Comparison of ENCODE assay signal across 20 mouse cellular contexts in genomic region chr8:60942867-60943266, GRCm38 (mm10). TPM values are rescaled to one million over a fixed set of nuclear protein-coding genes. Genes with fewer than 3 reads are reported as not detected.
DNase-seq lines count a peak whose midpoint lies in the region; ATAC-seq and TF ChIP-seq lines count a peak whose summit lies in the region.
"Had no signal": no experiment of that assay in that cellular context is flagged by ENCODE, and none has a peak within 500 bp of the region (broad histone marks: within the 10 kb centered on the region; RNA-seq: fewer than 3 reads in every experiment).

No protein-coding gene starts in this region.

- no peak for DNase-seq in hindbrain, postnatal 0 days (ENCODE audit: low spot score)
- no peak for DNase-seq in lung, embryonic 14.5 days
- no peak for DNase-seq in lung, postnatal 10 days
- peak; percentile 35 for DNase-seq in ZHBTc4 (ENCODE audit: low read depth, low spot score)
- no peak for DNase-seq in cerebellum, adult 9-10 months
- no peak for DNase-seq in urinary bladder, postnatal 36 days (ENCODE audit: low spot score in 2 of 2)
- DNase-seq: embryo, embryonic 11 days; gastrocnemius, postnatal 36 days; heart, postnatal 14 days; kidney, adult 9 months; retina, postnatal 1 day; right cerebral cortex, postnatal 4 days had no signal

- TF ChIP-seq CTCF in hindbrain, postnatal 0 days (IDR thresholded peaks at IDR 0.05; ENCODE audit: low read depth) = peak; percentile 35; the same call in 1 of the 2 replicates
- peak; percentile 34 for TF ChIP-seq CTCF in lung, embryonic 14.5 days (IDR thresholded peaks at IDR 0.05; ENCODE audit: low read depth)
- peak; percentile 38 for TF ChIP-seq CTCF in E14TG2a.4 (conservative IDR thresholded peaks at IDR 0.05; ENCODE audit: low read length)

- H3K4me1 ChIP-seq in hindbrain, postnatal 0 days (ENCODE audit: insufficient read depth, low read length) = no peaks in the 10 kb centered on the region
- H3K4me1 ChIP-seq in hindbrain, embryonic 12.5 days = no peaks in the 10 kb centered on the region
- H3K4me1 ChIP-seq in lung, embryonic 14.5 days (ENCODE audit: insufficient read depth) = no peaks in the 10 kb centered on the region
- H3K4me1 ChIP-seq in E14TG2a.4 (replicated peaks; ENCODE audit: low read depth, low read length) = peaks cover 16% of the 10 kb centered on the region
- H3K4me1 ChIP-seq: embryonic facial prominence, embryonic 15.5 days; hindbrain, embryonic 15.5 days had no signal

- 91% methylated on average over 2 of the region's 2 CpGs for WGBS in hindbrain, postnatal 0 days
- WGBS in hindbrain, embryonic 12.5 days = 99% methylated on average over 2 of the region's 2 CpGs
- 97% methylated on average over 2 of the region's 2 CpGs for WGBS in lung, embryonic 14.5 days

- no peaks in the 10 kb centered on the region for H3K27me3 ChIP-seq in hindbrain, postnatal 0 days (ENCODE audit: insufficient read depth, low read length)
- H3K27me3 ChIP-seq in hindbrain, embryonic 12.5 days = no peaks in the 10 kb centered on the region
- H3K27me3 ChIP-seq in lung, embryonic 14.5 days (ENCODE audit: insufficient read depth, low read length) = no peaks in the 10 kb centered on the region
- no peaks in the 10 kb centered on the region for H3K27me3 ChIP-seq in E14TG2a.4 (ENCODE audit: insufficient read depth, low read length)
- H3K27me3 ChIP-seq: embryonic facial prominence, embryonic 15.5 days; hindbrain, embryonic 15.5 days; limb, embryonic 12.5 days had no signal

- H3K36me3 ChIP-seq in hindbrain, postnatal 0 days (ENCODE audit: insufficient read depth, low read length) = no peaks in the 10 kb centered on the region
- no peaks in the 10 kb centered on the region for H3K36me3 ChIP-seq in hindbrain, embryonic 12.5 days
- H3K36me3 ChIP-seq in lung, embryonic 14.5 days (ENCODE audit: insufficient read depth) = no peaks in the 10 kb centered on the region
- H3K36me3 ChIP-seq in E14TG2a.4 (ENCODE audit: insufficient read depth, low read length) = peaks cover 8% of the 10 kb centered on the region
- H3K36me3 ChIP-seq: embryonic facial prominence, embryonic 15.5 days; hindbrain, embryonic 15.5 days; limb, embryonic 12.5 days had no signal

- no peak for ATAC-seq in hindbrain, postnatal 0 days
- ATAC-seq in hindbrain, embryonic 12.5 days (ENCODE audit: low FRiP score) = no peak
- ATAC-seq in lung, embryonic 14.5 days (ENCODE audit: insufficient read depth) = no peak

- no peak overlapping the region for H3K4me3 ChIP-seq in hindbrain, postnatal 0 days (ENCODE audit: low read length)
- H3K4me3 ChIP-seq in hindbrain, embryonic 12.5 days = no peak overlapping the region
- no peak overlapping the region for H3K4me3 ChIP-seq in lung, embryonic 14.5 days (ENCODE audit: low read depth, low read length)
- no peak overlapping the region for H3K4me3 ChIP-seq in E14TG2a.4 (replicated peaks; ENCODE audit: low read length)
- H3K4me3 ChIP-seq: embryonic facial prominence, embryonic 15.5 days; hindbrain, embryonic 15.5 days; limb, embryonic 12.5 days had no signal

- H3K9ac ChIP-seq in hindbrain, postnatal 0 days (replicated peaks; ENCODE audit: low read length) = no peak overlapping the region
- H3K9ac ChIP-seq in hindbrain, embryonic 12.5 days = no peak overlapping the region
- H3K9ac ChIP-seq in lung, embryonic 14.5 days = no peak overlapping the region
- H3K9ac ChIP-seq: embryonic facial prominence, embryonic 15.5 days; hindbrain, embryonic 15.5 days; limb, embryonic 12.5 days had no signal

- H3K27ac ChIP-seq in hindbrain, postnatal 0 days = no peak overlapping the region
- no peak overlapping the region for H3K27ac ChIP-seq in hindbrain, embryonic 12.5 days
- H3K27ac ChIP-seq in lung, embryonic 14.5 days (ENCODE audit: low read depth) = no peak overlapping the region
- H3K27ac ChIP-seq: embryonic facial prominence, embryonic 15.5 days; hindbrain, embryonic 15.5 days; limb, embryonic 12.5 days; macrophage had no signal

- no peak overlapping the region for H3K4me2 ChIP-seq in hindbrain, postnatal 0 days (ENCODE audit: low read depth, low read length)
- no peak overlapping the region for H3K4me2 ChIP-seq in hindbrain, embryonic 12.5 days (replicated peaks)
- no peak overlapping the region for H3K4me2 ChIP-seq in lung, embryonic 14.5 days
- H3K4me2 ChIP-seq: embryonic facial prominence, embryonic 15.5 days; heart, embryonic 11.5 days; hindbrain, embryonic 15.5 days; limb, embryonic 12.5 days; midbrain, embryonic 11.5 days had no signal

- H3K9me3 ChIP-seq in hindbrain, postnatal 0 days (ENCODE audit: low read length) = no peaks in the 10 kb centered on the region
- H3K9me3 ChIP-seq in hindbrain, embryonic 12.5 days (replicated peaks) = no peaks in the 10 kb centered on the region
- no peaks in the 10 kb centered on the region for H3K9me3 ChIP-seq in lung, embryonic 14.5 days (ENCODE audit: low read depth, low read length)
- H3K9me3 ChIP-seq in E14TG2a.4 (ENCODE audit: low read length) = no peaks in the 10 kb centered on the region
- H3K9me3 ChIP-seq: embryonic facial prominence, embryonic 15.5 days; hindbrain, embryonic 15.5 days had no signal

RNA-seq across cellular contexts. Expression of gene Clcn3, which starts 40.2 kb away (rescaled TPM):
- 85.9 and 87.7 TPM in 2 replicates for total RNA-seq in hindbrain, postnatal 0 days (2014; rRNA removed)
- polyA plus RNA-seq in hindbrain, postnatal 0 days (2015; fragmentation: Nextera tagmentation; extraction: Ambion mirVana) = 77.4 and 84.8 TPM in 2 replicates
- polyA plus RNA-seq in hindbrain, embryonic 12.5 days (2016; fragmentation: Nextera tagmentation; extraction: Ambion mirVana) = 46.3 and 47.1 TPM in 2 replicates
- polyA plus RNA-seq in lung, embryonic 14.5 days (2014; fragmentation: Nextera tagmentation; extraction: Ambion mirVana) = 17.3 and 17.9 TPM in 2 replicates

RNA-seq across cellular contexts. Expression of gene Nek1, which starts 50.1 kb away (rescaled TPM):
- 8.0 and 19.0 TPM in 2 replicates for total RNA-seq in hindbrain, postnatal 0 days (2014; rRNA removed)
- 21.9 and 23.9 TPM in 2 replicates for polyA plus RNA-seq in hindbrain, postnatal 0 days (2015; fragmentation: Nextera tagmentation; extraction: Ambion mirVana)
- polyA plus RNA-seq in hindbrain, embryonic 12.5 days (2016; fragmentation: Nextera tagmentation; extraction: Ambion mirVana) = 23.2 and 24.6 TPM in 2 replicates
- 19.9 and 20.7 TPM in 2 replicates for polyA plus RNA-seq in lung, embryonic 14.5 days (2014; fragmentation: Nextera tagmentation; extraction: Ambion mirVana)

RNA-seq across cellular contexts. Expression of gene Hpf1, which starts 52.6 kb away (rescaled TPM):
- 13.4 and 25.8 TPM in 2 replicates for total RNA-seq in hindbrain, postnatal 0 days (2014; rRNA removed)
- polyA plus RNA-seq in hindbrain, postnatal 0 days (2015; fragmentation: Nextera tagmentation; extraction: Ambion mirVana) = 97.2 and 103 TPM in 2 replicates
- 116 and 119 TPM in 2 replicates for polyA plus RNA-seq in hindbrain, embryonic 12.5 days (2016; fragmentation: Nextera tagmentation; extraction: Ambion mirVana)
- 106 and 115 TPM in 2 replicates for polyA plus RNA-seq in lung, embryonic 14.5 days (2014; fragmentation: Nextera tagmentation; extraction: Ambion mirVana)
